Mouse (Mus musculus): ENCODE results near the gene Rab6b.

DNA sequence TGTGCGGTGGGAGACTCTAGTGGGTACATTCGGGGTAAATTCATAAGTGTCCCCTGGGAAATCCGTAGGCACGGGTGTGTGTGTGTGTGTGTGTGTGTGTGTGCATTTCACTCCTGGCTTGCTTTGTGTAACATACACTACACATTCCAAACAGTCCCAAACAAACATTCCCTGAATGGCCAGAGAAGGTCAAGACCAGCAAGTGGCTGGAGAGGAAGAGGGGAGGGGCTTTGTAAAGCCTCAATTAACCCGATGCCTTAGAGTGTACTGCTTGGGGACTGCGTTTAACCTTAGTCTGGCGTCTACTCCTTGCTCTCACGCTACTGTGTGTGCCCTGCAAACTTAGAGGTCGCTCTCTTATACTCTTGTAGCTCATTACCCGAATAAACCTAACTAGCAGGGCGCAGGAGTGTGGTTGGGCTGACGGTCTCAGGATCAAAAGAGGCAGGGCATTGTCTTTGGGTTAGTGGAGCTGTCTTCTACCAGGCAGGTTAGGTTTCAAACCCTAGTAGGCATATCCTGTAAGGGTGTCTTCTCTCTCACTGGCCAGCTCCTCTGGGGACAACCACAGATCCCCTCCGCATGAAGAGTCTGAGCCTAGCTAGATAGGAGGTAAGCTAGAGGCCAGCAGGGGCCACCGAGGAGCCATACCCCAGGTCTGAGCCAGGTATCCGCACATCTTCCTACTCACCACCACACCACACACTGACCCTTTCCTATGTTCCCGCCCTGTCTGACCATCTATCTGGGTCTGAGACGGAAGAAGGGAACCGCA is 673 bp upstream of the Rab6b start:
- TF ChIP-seq CTCF (conservative IDR thresholded peaks at IDR 0.05; ENCODE audit: low read length) (no peak), POU5F1 (IDR thresholded peaks at IDR 0.05; ENCODE audit: borderline replicate concordance, low read length) (no peak)
